Mouse (Mus musculus): ENCODE measurements around the gene Cym.

Cym gene

DNA sequence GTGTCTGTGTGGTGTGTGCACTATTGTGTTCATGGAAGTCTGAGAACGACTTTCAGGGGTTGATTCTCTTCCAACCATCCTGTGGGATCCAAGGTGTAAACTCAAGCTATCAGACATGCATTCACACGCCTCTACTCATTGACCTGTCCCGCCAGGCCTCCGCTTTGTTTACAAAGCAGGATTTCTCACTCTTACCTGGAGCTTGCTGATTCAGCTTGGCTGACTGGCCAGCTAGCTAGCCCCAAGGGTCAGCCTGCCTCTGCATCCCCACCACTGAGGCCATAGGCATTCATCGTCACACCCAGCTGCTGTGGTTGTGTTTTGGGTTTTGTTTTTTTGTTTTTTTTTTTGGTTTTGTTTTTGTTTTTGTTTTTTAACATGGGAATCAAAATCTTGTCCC is 7.7 kb upstream of the Cym start:
- intact Hi-C loops (cut with DNase I), result no loop called here

DNA sequence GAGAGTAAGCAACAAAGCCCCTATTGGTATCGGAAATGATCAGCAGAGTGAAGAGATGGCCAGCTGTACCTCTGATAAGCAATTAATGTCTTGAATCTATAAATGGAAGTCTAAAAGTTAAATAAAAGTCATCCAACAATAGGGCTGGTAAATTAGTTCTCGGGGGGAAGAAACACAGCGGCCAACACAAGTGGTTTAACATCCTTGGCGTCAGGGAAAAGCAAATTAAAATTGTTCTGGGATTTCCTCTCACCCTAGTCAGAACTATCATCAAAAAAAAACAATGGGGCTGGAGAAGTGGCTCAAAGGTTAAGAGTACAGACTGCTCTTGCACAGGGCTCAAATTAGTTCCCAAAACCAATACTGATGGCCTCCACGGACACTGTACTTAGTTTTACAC is 4.3 kb upstream of the Cym start:
- intact Hi-C loops (cut with DNase I), result no loop called here

DNA sequence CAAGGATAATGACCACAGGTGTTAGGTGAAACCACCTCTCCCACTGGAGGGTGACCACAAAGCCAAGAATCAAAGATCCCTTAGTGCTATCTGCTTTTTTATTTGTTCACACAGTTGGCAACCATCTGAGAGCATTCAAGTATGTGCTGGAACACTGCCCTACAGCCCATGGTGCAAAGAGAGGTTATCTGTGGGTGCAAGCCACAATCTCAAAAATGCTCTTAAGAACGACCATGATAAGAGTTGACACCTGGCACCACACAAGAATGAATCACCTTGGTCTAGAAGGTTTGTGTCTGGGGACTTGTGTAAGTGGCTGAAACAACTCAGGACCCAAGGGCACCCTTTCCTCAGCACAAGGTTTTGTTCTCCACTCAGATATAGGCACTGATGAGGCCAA is 1.7 kb upstream of the Cym start:
- intact Hi-C loops (cut with DNase I), result no loop called here

DNA sequence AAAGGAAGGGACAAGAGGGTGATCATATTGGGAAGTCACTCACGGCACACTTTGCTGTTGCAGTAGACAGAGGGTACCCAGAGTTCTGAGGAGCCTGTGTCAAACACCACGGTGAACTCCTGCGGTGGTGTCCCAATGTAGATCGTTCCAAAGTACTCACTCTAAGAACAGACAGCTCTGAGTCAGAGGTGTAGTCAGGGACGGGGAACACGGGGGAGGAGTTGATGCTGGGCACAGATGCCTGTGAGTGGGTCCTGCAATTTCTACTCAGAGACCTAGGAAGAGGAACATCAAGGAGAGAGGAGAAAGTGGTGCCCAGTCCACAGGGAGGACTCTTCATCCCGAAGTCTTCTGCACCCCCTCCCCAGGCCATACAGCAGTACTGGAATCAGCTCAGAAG is 3.0 kb downstream of the Cym start:
- intact Hi-C loops (cut with DNase I), result no loop called here

DNA sequence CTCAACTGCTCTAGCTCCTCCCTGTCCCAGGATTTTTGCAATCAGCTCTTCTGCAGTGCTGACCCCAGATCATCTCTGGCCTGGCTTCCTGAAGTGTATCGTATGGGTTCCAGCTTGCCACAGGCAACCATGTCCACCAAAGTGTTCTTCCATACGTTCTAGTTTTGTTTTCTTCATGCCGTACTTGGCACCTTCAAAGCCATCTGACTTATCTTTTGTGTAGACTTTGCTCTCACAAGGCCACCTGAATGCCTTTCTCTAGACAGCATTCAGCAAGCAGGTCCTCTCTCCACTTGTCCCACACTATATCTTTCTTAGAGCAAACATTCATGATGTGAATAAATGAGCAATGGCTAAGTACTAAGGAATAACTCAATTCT is 4.4 kb downstream of the Cym start:
- intact Hi-C loops (cut with DNase I), result no loop called here

DNA sequence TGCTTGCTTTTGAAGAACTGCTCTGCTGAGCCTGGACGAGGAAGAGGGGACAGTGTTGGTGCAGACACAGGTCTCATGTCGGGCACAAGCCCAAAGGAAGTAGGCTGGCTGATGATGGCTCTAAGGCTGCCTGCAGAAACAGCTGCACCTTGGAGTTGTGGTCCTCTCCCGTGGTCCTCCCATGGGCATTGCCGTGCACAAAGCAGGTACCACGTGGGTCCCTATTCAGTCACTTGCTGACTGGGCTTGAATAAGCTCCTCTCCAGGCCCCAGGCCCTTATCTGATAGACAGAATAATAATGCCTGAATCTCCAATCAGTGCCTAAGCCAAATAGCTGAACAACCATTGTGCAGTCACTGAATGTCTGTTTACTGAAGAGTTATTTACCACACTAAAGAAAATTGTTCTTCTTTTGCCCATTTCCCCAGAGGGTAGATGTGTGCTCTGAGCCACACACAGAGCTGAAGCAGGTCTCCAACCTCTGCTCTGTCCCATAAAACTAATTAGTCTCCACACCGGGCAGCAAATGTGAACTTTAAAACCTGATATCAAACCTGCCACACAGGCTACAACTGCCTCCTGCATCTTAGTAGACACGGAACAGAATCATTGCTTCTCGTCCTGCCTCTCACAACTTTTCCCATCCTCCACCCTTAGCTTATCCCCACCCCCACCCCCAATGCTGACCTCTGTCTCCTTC is 5.0 kb downstream of the Cym start:
- intact Hi-C loops (cut with DNase I), result no loop called here

DNA sequence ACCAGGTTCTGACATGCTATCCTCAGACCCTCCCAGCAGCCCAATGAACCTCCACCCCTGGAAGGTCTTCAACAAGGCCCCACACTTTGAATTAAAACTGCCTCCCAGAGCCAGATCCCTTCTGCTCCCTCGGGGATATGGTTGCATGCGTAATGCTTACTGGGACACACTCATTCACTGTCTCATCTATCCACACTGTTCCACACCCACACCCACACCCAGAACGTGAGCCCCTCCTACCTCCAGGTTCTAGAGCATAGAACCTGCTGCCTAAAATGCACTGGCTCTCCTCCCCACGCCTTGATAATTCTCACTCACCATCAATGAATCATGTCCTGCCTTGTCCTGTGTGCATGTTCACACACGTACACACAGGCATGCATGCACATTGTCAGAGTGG is 6.9 kb downstream of the Cym start:
- intact Hi-C loops (cut with DNase I), result no loop called here

DNA sequence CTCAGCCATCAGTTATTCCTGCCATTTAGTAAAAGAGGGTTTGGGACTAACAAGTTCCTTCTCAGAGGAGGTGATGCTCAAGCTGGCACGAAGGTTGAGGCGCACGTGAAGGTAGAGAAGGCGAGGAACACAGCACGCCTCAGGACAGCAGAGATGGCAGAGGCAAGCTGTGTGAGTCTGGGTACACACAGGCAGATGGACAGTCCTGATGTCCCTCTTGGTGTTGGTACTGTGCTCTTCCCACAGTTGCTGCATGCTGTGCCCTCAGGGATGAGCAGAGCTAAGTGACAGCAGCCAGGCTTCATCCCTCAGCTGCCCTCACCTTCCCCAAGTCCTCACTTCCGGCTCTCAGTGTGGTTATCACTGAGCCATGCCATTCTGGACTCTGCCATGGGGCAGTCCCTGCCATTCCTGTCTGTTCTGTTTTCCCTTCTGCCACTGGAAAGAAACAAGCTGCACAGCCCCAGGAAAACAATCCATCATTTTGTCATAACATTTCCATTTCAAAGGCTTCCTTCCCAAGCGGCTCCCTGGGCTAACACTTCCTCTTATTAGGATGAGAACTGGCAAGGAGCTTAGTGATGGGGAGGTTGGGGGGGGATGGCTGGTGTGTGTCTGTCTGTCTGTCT is 13.8 kb downstream of the Cym start:
- intact Hi-C loops (cut with DNase I), result loop anchor here (2.0 kb wide), 1 partner anchor 255 kb away; no protein-coding TSS in a partner anchor

DNA sequence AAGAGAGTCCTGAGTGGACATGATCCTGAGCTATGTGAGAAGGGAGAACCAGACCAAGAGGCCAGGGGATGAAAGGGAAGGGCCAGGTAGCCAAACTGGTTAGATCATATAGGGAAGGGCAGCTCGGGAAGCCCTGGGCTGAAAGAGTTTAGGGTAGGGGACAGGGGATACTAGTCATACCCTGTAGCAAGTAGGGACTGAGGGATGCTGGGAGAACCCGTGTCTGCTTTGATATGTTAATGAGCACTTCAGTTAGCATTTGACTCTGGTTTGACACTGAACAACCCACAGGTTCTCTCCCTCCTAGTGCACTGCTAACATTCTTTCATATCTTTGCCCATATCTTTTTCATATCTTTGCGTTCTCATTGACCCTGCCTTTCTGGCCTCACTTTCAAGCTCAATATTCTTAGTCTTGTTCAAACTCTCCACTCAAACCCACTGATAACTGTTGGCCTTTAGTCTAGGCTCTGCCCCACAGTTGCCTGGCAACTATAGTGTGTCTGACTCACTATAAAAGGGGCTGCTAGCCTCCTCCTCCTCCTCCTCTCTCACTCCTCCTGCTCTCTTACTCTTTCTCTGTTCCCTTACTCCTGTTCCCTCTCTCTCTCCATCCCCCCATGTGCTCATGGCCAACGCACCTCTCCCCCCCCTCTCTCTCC is 14.9 kb downstream of the Cym start:
- intact Hi-C loops (cut with DNase I), result loop anchor here (2.0 kb wide), 1 partner anchor 256 kb away; no protein-coding TSS in a partner anchor

DNA sequence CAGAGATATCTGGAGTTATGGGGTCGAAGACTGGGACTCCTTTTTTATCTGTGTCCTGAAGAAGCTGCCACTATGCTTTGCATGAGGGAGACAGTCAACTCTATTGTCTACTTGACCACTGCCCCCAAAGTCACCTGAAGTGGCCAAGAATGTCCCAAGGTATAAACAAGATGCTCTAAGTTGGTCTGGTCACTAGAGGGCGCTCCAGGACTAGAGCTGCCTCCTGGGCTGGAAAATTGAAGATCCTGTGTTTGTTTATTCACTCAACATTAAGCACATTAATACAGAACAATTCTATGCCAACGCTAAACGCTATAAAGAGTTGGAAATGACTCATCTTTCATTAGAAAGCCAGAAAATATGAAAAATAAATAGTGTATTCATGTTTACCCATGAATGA is 15.5 kb downstream of the Cym start:
- intact Hi-C loops (cut with DNase I), result loop anchor here (2.0 kb wide), 1 partner anchor 257 kb away; no protein-coding TSS in a partner anchor

DNA sequence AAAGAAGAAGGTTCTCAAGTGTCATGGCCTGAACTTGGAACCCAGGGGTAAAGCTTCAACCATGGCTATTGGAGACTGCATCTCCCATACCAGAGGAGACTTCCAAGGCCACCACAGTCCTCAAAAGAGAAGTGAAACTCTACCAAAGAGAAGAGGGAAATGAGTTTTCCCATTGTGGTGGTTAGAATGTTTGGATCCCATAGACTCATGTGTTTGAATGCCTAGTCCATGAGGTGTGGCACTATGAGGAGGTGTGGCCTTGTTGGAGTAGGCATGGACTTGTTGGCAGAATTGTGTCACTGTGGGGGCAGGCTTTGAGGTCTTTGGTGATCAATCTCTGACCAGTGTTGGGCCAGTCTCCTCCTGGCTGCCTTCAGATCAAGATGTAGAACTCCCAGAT is 16.4 kb downstream of the Cym start:
- intact Hi-C loops (cut with DNase I), result no loop called here

DNA sequence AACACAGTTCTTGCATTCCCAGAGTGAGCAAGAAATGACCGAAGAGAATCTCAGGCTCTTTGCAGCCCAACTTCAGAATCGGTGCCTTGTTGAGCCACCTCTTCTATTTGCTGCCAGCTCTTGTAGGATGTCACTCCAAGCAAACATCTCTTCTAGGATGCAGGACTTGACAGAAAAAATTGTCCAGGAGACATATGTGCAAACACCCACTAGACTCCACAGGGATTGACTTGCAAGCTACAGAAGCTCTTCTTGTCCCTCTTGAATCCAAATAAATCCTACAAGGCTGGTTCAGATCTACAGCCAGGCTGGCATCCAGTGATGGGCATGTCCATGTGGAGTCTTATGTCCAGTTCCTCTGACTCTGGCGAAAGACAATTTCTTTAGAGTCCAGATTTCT is 17.1 kb downstream of the Cym start:
- intact Hi-C loops (cut with DNase I), result no loop called here

DNA sequence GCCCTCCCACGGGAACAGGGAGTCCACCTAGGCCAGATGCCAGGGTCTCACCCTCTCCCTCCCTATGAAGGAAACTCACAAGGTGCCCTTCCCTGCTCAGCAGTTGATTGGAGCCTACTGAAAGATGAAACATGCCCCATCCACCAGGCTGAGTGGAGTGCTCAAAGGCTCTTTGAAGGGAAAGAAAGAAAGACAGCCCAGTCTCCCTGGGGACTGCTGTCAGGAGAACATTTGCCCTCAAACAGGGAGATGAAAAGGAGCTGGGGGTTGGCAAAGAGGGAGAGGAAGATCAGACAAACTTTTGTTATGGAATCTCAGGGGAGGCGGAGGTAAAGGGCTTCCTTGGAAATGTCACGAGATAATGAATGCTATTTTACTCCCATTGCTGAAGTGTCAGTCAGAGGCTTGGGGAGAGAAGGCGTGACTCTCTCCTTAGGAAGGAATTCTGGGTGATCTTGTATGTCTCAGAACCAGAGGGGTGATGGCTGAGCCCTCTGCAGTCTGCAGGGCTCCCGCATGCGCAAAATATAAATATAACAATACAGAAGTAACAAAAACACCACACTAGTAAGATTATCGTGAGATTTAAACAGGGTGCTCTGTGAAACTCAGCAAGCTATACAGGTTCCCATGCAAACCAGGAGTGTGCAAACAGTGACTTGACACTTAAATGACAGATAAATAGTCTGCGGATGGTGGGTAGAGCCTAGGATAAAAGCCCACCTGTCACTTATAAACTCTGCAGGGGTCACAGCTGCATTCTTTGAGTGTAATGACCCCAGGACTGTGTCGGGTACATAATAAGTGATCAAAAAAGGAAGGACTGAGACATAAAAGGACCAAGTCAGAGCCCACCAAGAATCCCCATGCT is 20.0 kb downstream of the Cym start:
- intact Hi-C loops (cut with DNase I), result no loop called here

DNA sequence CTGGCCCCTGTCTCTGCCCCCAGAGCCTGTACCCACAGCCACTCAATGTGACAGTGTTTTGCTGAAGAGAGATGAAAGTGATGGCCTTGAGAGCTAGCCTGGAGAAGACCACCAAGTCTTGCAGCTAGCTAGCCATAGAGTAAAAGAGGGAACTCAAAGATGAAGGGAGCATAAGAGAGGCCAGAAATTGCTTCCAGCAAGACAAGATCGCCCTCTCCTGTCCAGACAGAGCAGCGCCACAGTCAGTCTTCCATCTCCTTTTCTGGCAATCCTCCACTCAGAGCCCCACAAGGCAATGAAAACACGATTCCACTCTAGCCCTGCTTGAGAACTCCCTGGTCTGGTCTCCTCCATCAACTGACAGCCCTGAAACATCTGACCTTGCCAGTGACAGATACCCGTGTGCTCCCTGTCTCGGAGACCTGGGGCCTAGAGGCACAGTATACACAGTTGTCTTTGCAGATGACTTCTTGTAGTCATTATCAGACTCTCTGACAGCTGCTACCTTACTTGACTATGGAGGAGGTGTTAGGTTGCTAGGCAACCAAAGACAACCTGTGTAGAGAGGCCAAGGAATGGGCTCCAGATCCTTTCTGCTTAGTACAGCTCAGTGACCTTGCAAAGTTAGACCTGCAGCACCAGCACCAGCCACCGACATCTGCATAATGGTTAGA is 33.2 kb downstream of the Cym start:
- intact Hi-C loops (cut with DNase I), result loop anchor here (1.0 kb wide), 1 partner anchor 94 kb away; no protein-coding TSS in a partner anchor

DNA sequence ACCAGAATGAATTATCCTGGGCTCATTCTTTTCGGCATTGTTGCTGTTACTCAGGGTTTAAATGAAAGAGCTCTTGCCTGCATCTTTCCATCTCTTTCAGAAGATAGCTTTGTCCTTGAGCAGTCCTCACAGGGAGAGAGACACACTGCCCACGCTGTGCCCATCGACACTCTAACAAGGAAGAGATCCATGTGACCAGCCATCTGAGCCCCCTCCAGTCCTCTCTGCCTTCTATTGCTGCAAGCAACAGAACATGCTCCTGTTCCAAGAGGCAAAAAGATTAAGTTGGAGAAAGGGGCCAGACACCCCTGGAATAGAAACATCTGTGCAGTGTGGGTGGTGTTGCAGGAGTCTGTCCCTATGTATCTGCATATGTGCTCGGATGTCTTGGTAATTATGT is 34.5 kb downstream of the Cym start:
- intact Hi-C loops (cut with DNase I), result no loop called here

DNA sequence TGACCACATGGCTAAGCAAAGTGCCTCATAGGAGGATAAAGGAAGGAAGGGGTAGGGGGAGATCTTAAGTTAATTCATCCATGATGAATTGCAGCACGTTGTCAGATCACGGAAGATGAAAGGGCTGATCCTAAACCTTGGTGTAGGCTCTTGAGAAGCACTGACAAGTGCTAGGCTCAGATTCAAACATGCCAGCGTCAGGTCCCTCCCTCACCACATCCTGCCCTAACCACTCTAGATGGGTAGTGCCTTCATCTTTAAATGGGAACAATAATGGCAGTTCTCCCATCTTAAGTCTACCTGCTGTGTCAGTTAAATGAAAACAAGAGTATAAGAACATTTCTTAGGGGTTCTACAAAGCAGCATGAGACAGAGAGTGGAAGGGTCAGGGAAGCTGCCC is 35.9 kb downstream of the Cym start:
- intact Hi-C loops (cut with DNase I), result no loop called here

DNA sequence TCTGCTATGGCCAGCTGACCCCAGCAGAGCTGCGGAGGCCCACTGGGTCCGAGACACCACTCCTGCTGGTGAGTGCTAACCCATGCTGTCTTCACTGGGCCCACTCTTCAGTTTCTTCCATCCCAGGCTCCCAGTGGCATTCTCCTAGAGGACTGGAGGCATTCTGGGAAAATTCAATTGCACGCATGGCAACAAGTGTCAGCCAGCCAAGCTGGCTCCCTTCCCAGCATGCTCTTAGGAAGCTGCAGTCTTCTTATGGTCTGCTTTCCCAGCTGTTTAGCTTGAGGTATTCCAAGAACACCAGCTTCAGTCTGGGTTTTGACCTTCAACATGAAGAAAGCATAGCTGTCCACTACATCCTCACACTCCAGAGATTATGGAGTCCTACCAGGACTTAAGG is 38.4 kb downstream of the Cym start:
- intact Hi-C loops (cut with DNase I), result no loop called here

DNA sequence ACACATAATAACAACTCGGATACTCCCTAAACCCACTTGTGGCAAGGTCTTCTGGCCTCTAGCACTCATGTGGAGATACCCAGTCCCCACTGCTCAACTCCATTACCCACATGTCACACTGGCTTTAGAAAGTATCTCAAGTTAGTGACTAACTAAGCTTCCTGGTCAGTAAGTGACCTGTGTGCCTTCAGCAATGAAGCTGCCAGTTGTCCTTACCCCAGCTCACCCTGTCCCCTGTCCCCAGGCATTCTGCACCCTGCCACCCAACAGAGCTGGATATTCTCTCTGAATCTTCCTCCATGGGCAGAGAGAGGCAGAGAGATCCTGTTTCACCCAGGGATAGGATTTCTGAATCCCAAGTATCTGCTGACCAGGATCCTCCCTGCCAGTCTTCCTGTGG is 38.8 kb downstream of the Cym start, which contains the start of gene Kcna10:
Gene Kcna10, plus strand, starts transcription at position 301 of the 400 bp plus-strand sequence.
- intact Hi-C loops (cut with DNase I), result no loop called here

DNA sequence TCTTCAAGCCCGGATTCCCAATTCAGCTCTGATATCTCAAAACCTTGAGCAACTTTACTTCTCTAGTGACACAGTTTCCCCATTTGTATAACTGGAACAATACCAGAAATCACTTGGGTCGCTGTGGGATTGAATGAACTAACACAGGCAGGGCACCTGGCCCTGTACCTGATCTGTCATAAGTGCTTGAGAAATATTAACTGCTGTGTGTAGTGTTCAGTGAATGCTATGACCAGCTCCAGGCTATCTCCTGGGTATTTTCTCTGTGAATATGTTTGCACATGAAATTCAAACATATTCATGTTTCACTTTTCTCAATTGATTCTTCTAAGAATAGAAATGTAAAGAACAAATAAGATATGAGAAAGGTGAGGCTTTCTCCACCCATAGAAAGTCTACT is 40.7 kb downstream of the Cym start:
- intact Hi-C loops (cut with DNase I), result no loop called here

DNA sequence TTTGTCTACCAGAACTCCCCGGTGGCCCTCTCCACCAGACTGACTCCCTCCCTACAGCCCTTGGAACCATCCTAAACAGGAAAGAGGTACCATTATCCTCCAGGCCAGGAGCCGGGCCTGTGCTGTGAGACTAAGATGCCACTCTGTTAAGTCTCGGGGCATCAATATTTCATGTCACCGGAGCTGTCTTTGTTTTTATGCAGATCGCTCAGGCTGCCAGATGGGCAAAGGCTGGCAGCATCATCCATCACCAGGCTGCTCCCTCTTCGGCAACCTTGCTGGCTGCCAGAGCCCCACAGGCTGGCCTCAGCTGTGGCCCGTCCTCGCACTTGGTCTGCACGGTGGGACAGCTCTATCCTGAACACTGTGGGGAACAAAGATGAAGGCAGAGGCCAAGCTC is 45.0 kb downstream of the Cym start:
- intact Hi-C loops (cut with DNase I), result no loop called here

DNA sequence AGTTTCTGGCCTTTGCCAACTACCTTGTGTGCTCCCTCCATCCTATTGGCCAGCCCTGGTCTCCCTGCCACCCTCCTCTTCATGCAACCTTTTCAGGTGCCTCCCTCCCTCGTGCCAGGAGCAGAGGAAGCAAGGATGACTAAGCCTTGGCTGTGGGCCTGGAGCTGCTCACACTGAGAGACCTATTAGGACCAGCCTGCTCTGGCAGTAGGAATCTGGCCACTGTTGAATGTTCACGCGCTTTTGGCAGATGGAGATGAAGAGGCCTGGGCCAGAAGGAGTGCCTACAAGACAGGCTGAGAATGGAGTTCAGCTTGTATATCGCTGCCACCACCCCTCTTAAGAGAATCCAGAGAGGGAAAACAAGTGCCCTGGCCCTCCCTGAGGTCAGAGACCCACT is 46.0 kb downstream of the Cym start:
- intact Hi-C loops (cut with DNase I), result no loop called here

Data from adrenal gland (tissue).